Mouse (Mus musculus) CH12.LX (cell line): ENCODE results near the gene Stk32c. TPM values are rescaled to one million over a fixed set of nuclear protein-coding genes. Genes with fewer than 3 reads are reported as not detected.

ENCODE experiments used
- DNase-seq: peaks from one replicate; pipeline ENCODE4 v3.0.0-alpha.2; 2013; ENCODE audit errors: extremely low read depth
- H3K27ac ChIP-seq: 2 replicates; pipeline ENCODE4 v1.5.1; 2012; ENCODE audit warnings: low read depth, mild to moderate bottlenecking, control low read depth, moderate library complexity; ENCODE audit not compliant: insufficient read depth
- H3K27me3 ChIP-seq: replicated peaks from 2 replicates; pipeline ENCODE3; 2012; ENCODE audit warnings: inconsistent platforms
- H3K36me3 ChIP-seq, 2 experiments: replicated peaks in 1 of 2; 2 replicates each; pipeline versions ENCODE3 to v1.6.1; 2012; ENCODE audit warnings: inconsistent platforms in 1 of 2, low read length in 1 of 2, mild to moderate bottlenecking in 1 of 2, mixed read lengths in 1 of 2, moderate library complexity in 1 of 2; ENCODE audit not compliant: control insufficient read depth in 1 of 2, insufficient read depth in 1 of 2
- H3K4me1 ChIP-seq, 2 experiments: 2 replicates each; pipeline ENCODE4 v1.6.1; 2012; ENCODE audit warnings: inconsistent platforms in 1 of 2, moderate library complexity in 1 of 2; ENCODE audit not compliant: insufficient read depth in 2 of 2, control insufficient read depth in 1 of 2
- H3K4me2 ChIP-seq: 2 replicates; pipeline ENCODE4 v1.6.1; 2012; ENCODE audit warnings: low read depth, mild to moderate bottlenecking, control low read depth; ENCODE audit not compliant: poor library complexity, insufficient read depth, severe bottlenecking
- H3K4me3 ChIP-seq, 3 experiments: fragments of 150-350 bp in 1 of 3; sonication (generic) in 1 of 3; replicated peaks in 1 of 3; 2 replicates each; pipeline versions ENCODE3 to v1.5.1; 2011 to 2012; ENCODE audit warnings: low read depth in 2 of 3, low read length in 2 of 3, mild to moderate bottlenecking in 2 of 3, moderate library complexity in 2 of 3, control low read depth in 1 of 3, improper control_type of control experiment in 1 of 3, inconsistent platforms in 1 of 3, mixed read lengths in 1 of 3; ENCODE audit not compliant: poor library complexity in 1 of 3
- H3K79me2 ChIP-seq: replicated peaks from 2 replicates; pipeline ENCODE4 v1.6.1; 2012; ENCODE audit warnings: mild to moderate bottlenecking, moderate library complexity; ENCODE audit not compliant: control insufficient read depth, poor library complexity, insufficient read depth, severe bottlenecking; ENCODE audit errors: extremely low read depth
- H3K9ac ChIP-seq: 2 replicates; pipeline ENCODE4 v1.6.1; 2012; ENCODE audit warnings: low read depth, mild to moderate bottlenecking, control low read depth, moderate library complexity; ENCODE audit not compliant: insufficient read depth
- H3K9me3 ChIP-seq: replicated peaks from 2 replicates; pipeline ENCODE3; 2012; ENCODE audit warnings: low read length, inconsistent platforms, mixed read lengths
- CHD1 ChIP-seq: IDR thresholded peaks from 2 replicates; pipeline ENCODE4 v1.6.1; 2012; ENCODE audit warnings: low read depth, low read length, improper control_type of control experiment, inconsistent platforms
- CTCF ChIP-seq, 2 experiments: IDR thresholded peaks in 1 of 2; conservative IDR thresholded peaks in 1 of 2; 2 replicates each; pipeline ENCODE4 v1.5.1; 2011 to 2012; ENCODE audit warnings: low read depth in 2 of 2, low read length in 2 of 2, improper control_type of control experiment in 1 of 2, inconsistent platforms in 1 of 2, mild to moderate bottlenecking in 1 of 2, moderate library complexity in 1 of 2
- E2F4 ChIP-seq: IDR thresholded peaks from 2 replicates; pipeline ENCODE4 v1.6.1; 2011; ENCODE audit warnings: low read depth, low read length, improper control_type of control experiment; ENCODE audit not compliant: insufficient replicate concordance
- EP300 ChIP-seq: IDR thresholded peaks from 2 replicates; pipeline ENCODE4 v1.6.1; 2011; ENCODE audit warnings: low read length, improper control_type of control experiment
- GABPA ChIP-seq: IDR thresholded peaks from 2 replicates; pipeline ENCODE4 v1.6.1; 2012; ENCODE audit warnings: low read depth, low read length, improper control_type of control experiment, inconsistent platforms; ENCODE audit not compliant: insufficient replicate concordance
- HCFC1 ChIP-seq: IDR thresholded peaks from 2 replicates; pipeline ENCODE4 v1.6.1; 2012; ENCODE audit warnings: low read depth, mild to moderate bottlenecking, inconsistent platforms, low read length, improper control_type of control experiment
- IRF4 ChIP-seq: IDR thresholded peaks from 2 replicates; pipeline ENCODE4 v1.6.1; 2014; ENCODE audit warnings: low read depth, mild to moderate bottlenecking, inconsistent platforms, low read length, improper control_type of control experiment
- JUN ChIP-seq: IDR thresholded peaks from 2 replicates; pipeline ENCODE4 v1.6.1; 2011; ENCODE audit warnings: low read depth, mild to moderate bottlenecking, low read length, improper control_type of control experiment, moderate library complexity; ENCODE audit not compliant: insufficient read depth
- MAFK ChIP-seq: IDR thresholded peaks from 2 replicates; pipeline ENCODE4 v1.6.1; 2011; ENCODE audit warnings: low read length, improper control_type of control experiment; ENCODE audit not compliant: insufficient replicate concordance
- MAZ ChIP-seq: IDR thresholded peaks from 2 replicates; pipeline ENCODE4 v1.6.1; 2012; ENCODE audit warnings: low read depth, mild to moderate bottlenecking, inconsistent platforms, low read length, improper control_type of control experiment, moderate library complexity
- MEF2A ChIP-seq: IDR thresholded peaks from 2 replicates; pipeline ENCODE4 v1.6.1; 2014; ENCODE audit warnings: low read depth, mild to moderate bottlenecking, inconsistent platforms, low read length, improper control_type of control experiment, borderline replicate concordance
- MYC ChIP-seq: IDR thresholded peaks from 2 replicates; pipeline ENCODE4 v1.6.1; 2011; ENCODE audit warnings: low read depth, mild to moderate bottlenecking, improper control_type of control experiment, low read length
- NELFE ChIP-seq: IDR thresholded peaks from 2 replicates; pipeline ENCODE4 v1.6.1; 2011; ENCODE audit warnings: low read depth, low read length, improper control_type of control experiment
- PAX5 ChIP-seq: IDR thresholded peaks from 2 replicates; pipeline ENCODE4 v1.6.1; 2012; ENCODE audit warnings: low read length, inconsistent platforms, mixed read lengths
- POLR2A ChIP-seq: IDR thresholded peaks from 2 replicates; pipeline ENCODE4 v1.6.1; 2011; ENCODE audit warnings: low read depth, mild to moderate bottlenecking, improper control_type of control experiment, low read length
- POLR2AphosphoS2 ChIP-seq: IDR thresholded peaks from 2 replicates; pipeline ENCODE4 v1.6.1; 2011; ENCODE audit warnings: low read depth, low read length, improper control_type of control experiment
- RCOR1 ChIP-seq: conservative IDR thresholded peaks from 2 replicates; pipeline ENCODE4 v1.6.1; 2012; ENCODE audit warnings: low read depth, mild to moderate bottlenecking, inconsistent platforms, low read length, improper control_type of control experiment
- SIN3A ChIP-seq: IDR thresholded peaks from 2 replicates; pipeline ENCODE4 v1.6.1; 2012; ENCODE audit warnings: low read length, improper control_type of control experiment, inconsistent platforms
- SMC3 ChIP-seq: IDR thresholded peaks from 2 replicates; pipeline ENCODE4 v1.6.1; 2011; ENCODE audit warnings: low read depth, low read length, improper control_type of control experiment
- UBTF ChIP-seq: IDR thresholded peaks from 2 replicates; pipeline ENCODE4 v1.6.1; 2012; ENCODE audit warnings: low read depth, mild to moderate bottlenecking, inconsistent platforms, low read length, improper control_type of control experiment, moderate library complexity
- USF1 ChIP-seq: IDR thresholded peaks from 2 replicates; pipeline ENCODE4 v1.6.1; 2014; ENCODE audit warnings: low read depth, mild to moderate bottlenecking, inconsistent platforms, low read length, improper control_type of control experiment
- USF2 ChIP-seq: conservative IDR thresholded peaks from 2 replicates; pipeline ENCODE4 v1.6.1; 2011; ENCODE audit warnings: low read depth, low read length, improper control_type of control experiment
- ZC3H11A ChIP-seq: IDR thresholded peaks from 2 replicates; pipeline ENCODE4 v1.6.1; 2012; ENCODE audit warnings: low read depth, mild to moderate bottlenecking, inconsistent platforms, low read length, improper control_type of control experiment
- ZMIZ1 ChIP-seq: IDR thresholded peaks from 2 replicates; pipeline ENCODE4 v1.6.1; 2012; ENCODE audit warnings: low read depth, mild to moderate bottlenecking, inconsistent platforms, low read length, improper control_type of control experiment
- ZNF384 ChIP-seq: IDR thresholded peaks from 2 replicates; pipeline ENCODE4 v1.6.1; 2012; ENCODE audit warnings: low read depth, low read length, improper control_type of control experiment, inconsistent platforms
- dilution Hi-C: fragments of 300-500 bp; cut with MboI; formaldehyde crosslinking; loops from 2 replicates; pipeline ENCODE4 v1.14.3; 2020; ENCODE audit warnings: low sequenced_read_pairs; ENCODE audit not compliant: extremely low pct_unique_long_range_greater_than_20kb, extremely low pct_ligation_motif_present
- in situ Hi-C: fragments of 300-500 bp; cut with MboI; formaldehyde crosslinking; loops from 3 replicates; pipeline ENCODE4 v1.14.3; 2019; ENCODE audit warnings: low sequenced_read_pairs, low pct_ligation_motif_present, low pct_unique_long_range_greater_than_20kb, mixed read lengths
- polyA plus RNA-seq: library from polyadenylated mRNA; unstranded; fragments of >175 nt; gene quantifications from 2 replicates; pipeline ENCODE4 v1.2.1, GENCODE M21; 2012; ENCODE audit warnings: low read depth; ENCODE audit not compliant: insufficient read length
- total RNA-seq, 2 experiments: library from RNA; depleted of rRNA; stranded (reverse); fragments of 300-350 nt in 1 of 2; fragments of >200 nt in 1 of 2; gene quantifications; 2 replicates each; pipeline ENCODE4 v1.2.3; 2012 to 2014

Gene Stk32c
- total and polyA plus RNA-seq, 3 experiments = not detected

- H3K9ac ChIP-seq = no peak overlapping the region
- no peaks in the 10 kb centered on the region for H3K36me3 ChIP-seq
- no peak for DNase-seq
- in situ Hi-C loops = no loop called here
- no peaks in the 10 kb centered on the region for H3K4me1 ChIP-seq
- no peaks in the 10 kb centered on the region for H3K79me2 ChIP-seq
- dilution Hi-C loops = no loop called here
- H3K4me3 ChIP-seq = no peak overlapping the region
- H3K9me3 ChIP-seq = no peaks in the 10 kb centered on the region
- H3K27ac ChIP-seq = no peak overlapping the region
- H3K4me2 ChIP-seq = no peak overlapping the region
- peaks cover 90% of the 10 kb centered on the region for H3K27me3 ChIP-seq
- no peak for TF ChIP-seq POLR2AphosphoS2
- no peak for TF ChIP-seq SMC3
- no peak for TF ChIP-seq HCFC1
- TF ChIP-seq EP300 = no peak
- TF ChIP-seq MAFK = no peak
- TF ChIP-seq ZMIZ1 = no peak
- TF ChIP-seq IRF4 = no peak
- no peak for TF ChIP-seq POLR2A
- no peak for TF ChIP-seq CHD1
- no peak for TF ChIP-seq MYC
- no peak for TF ChIP-seq RCOR1
- TF ChIP-seq MEF2A = no peak
- TF ChIP-seq GABPA = no peak
- TF ChIP-seq NELFE = no peak
- no peak for TF ChIP-seq USF1
- no peak for TF ChIP-seq PAX5
- no peak for TF ChIP-seq CTCF (conservative IDR thresholded peaks at IDR 0.05 in 1 of 2, IDR thresholded peaks at IDR 0.05 in 1 of 2; ENCODE audit: low read depth in 2 of 2, low read length in 2 of 2)
Observed at GRCm38 (mm10) chr7:139222341-139222740, 9.2 kb upstream of the Stk32c start.

GRCm38 (mm10) chr7:139221856-139222255 is 8.7 kb upstream of the Stk32c start:
- DNase-seq = no peak
- no peaks in the 10 kb centered on the region for H3K4me1 ChIP-seq
- no peaks in the 10 kb centered on the region for H3K79me2 ChIP-seq
- H3K27me3 ChIP-seq = peaks cover 88% of the 10 kb centered on the region
- no peak overlapping the region for H3K4me3 ChIP-seq
- no peaks in the 10 kb centered on the region for H3K9me3 ChIP-seq
- in situ Hi-C loops (no loop called here), dilution Hi-C loops (no loop called here)
- no peak overlapping the region for H3K27ac ChIP-seq
- no peak overlapping the region for H3K9ac ChIP-seq
- no peak overlapping the region for H3K4me2 ChIP-seq
- TF ChIP-seq CTCF (conservative IDR thresholded peaks at IDR 0.05 in 1 of 2, IDR thresholded peaks at IDR 0.05 in 1 of 2; ENCODE audit: low read depth in 2 of 2, low read length in 2 of 2) (no peak), ZNF384 (no peak), GABPA (no peak), E2F4 (no peak), SIN3A (no peak), JUN (no peak), MEF2A (no peak), MYC (no peak), MAFK (no peak), UBTF (no peak), MAZ (no peak), ZC3H11A (no peak), SMC3 (no peak), CHD1 (no peak), NELFE (no peak), POLR2A (no peak), USF2 (no peak), POLR2AphosphoS2 (no peak), HCFC1 (no peak)
- no peaks in the 10 kb centered on the region for H3K36me3 ChIP-seq
